10 mouse cellular contexts compared by ENCODE assay signal in the genomic region with DNA sequence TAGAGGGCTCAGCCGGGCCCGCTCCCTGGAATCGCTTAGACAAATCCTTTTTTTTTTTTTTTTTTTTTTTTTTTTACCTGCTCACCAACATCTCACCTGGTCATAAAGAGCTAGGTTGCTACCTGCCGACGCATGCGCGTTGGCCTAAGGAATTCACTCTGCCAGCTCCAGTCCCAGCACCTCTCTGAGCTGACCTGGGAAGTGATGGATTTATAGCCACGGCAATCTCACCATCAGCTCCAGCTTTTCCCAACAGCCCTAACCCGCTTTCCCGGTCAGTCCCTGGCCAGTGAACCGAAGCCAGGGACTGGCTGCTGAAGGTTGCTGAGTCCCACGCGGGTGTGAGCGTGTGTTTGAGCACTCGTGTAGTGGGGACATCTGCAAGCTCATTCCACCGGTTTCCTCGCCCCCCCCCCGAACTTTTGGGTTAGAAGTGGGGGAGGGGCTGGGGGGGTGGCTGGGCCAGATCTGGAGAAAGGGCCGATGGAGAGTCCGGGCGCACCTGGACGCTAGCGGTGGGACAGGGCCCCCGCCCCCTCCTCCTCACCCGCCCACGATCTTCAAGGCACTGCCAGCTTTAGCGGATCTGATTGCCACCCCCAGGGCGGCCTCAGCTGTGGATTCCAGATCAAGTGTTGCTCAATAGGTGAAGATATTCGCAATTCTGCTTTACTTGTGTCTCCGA. TPM values are rescaled to one million over a fixed set of nuclear protein-coding genes. Genes with fewer than 3 reads are reported as not detected.
DNase-seq lines count a peak whose midpoint lies in the region; ATAC-seq lines count a peak whose summit lies in the region.
"Had no signal": no experiment of that assay in that cellular context is flagged by ENCODE, and none has a peak within 500 bp of the region (broad histone marks: within the 10 kb centered on the region; RNA-seq: fewer than 3 reads in every experiment).

A gene (minus strand): TSS at position 181 of the 685 bp plus-strand sequence.

- H3K9ac ChIP-seq in neural tube, embryonic 13.5 days, result 0 out of 2 replicates have a peak within 1 kb of the TSS, but pooled peaks have one; percentile 12
- H3K9ac ChIP-seq: heart, embryonic 15.5 days had no signal

- H3K27me3 ChIP-seq in hindbrain, embryonic 10.5 days (ENCODE audit: insufficient read depth, poor library complexity, severe bottlenecking), result peaks cover 100% of the 10 kb centered on the region
- peaks cover 100% of the 10 kb centered on the region for H3K27me3 ChIP-seq in neural tube, embryonic 13.5 days

- ATAC-seq in neural tube, embryonic 13.5 days (ENCODE audit: low read depth), result 0 out of 2 replicates have a peak, but pooled peaks have one; percentile 4
- ATAC-seq in monocyte, adult 5-6 weeks (replicated peaks; ENCODE audit: insufficient number of reproducible peaks, low FRiP score, low TSS enrichment, poor library complexity, severe bottlenecking), result no peak

- H3K36me3 ChIP-seq in hindbrain, embryonic 10.5 days, result no peaks in the 10 kb centered on the region
- H3K36me3 ChIP-seq in neural tube, embryonic 13.5 days, result no peaks in the 10 kb centered on the region
- H3K36me3 ChIP-seq: heart, embryonic 15.5 days had no signal

- intact Hi-C loops in gastrocnemius, postnatal 14 days (cut with DNase I; ENCODE audit: low total_unique reads), result no loop called here

- no peaks in the 10 kb centered on the region for H3K9me3 ChIP-seq in hindbrain, embryonic 10.5 days
- no peaks in the 10 kb centered on the region for H3K9me3 ChIP-seq in neural tube, embryonic 13.5 days
- H3K9me3 ChIP-seq: heart, embryonic 15.5 days had no signal

- peak within 1 kb of the TSS; percentile 21; the same call in 1 of the 2 replicates for H3K4me3 ChIP-seq in hindbrain, embryonic 10.5 days
- H3K4me3 ChIP-seq in neural tube, embryonic 13.5 days, result peak within 1 kb of the TSS; percentile 13; the same call in 1 of the 2 replicates
- H3K4me3 ChIP-seq: heart, embryonic 15.5 days had no signal

- under 1% methylated on average over 30 of the region's 30 CpGs for WGBS in hindbrain, embryonic 10.5 days
- WGBS in neural tube, embryonic 13.5 days, result under 1% methylated on average over 29 of the region's 30 CpGs

- no peak within 1 kb of the TSS for H3K27ac ChIP-seq in hindbrain, embryonic 10.5 days
- no peak within 1 kb of the TSS for H3K27ac ChIP-seq in neural tube, embryonic 13.5 days (replicated peaks)
- H3K27ac ChIP-seq: heart, embryonic 15.5 days had no signal

- peak; percentile 59 for DNase-seq in embryo, embryonic 11 days
- peak; percentile 40 for DNase-seq in hindbrain, embryonic 10.5 days (ENCODE audit: low spot score)
- peak; percentile 58 for DNase-seq in kidney, postnatal 14 days
- DNase-seq in gastrocnemius, postnatal 14 days, result no peak
- no peak for DNase-seq in urinary bladder, postnatal 10 days (ENCODE audit: low spot score)
- DNase-seq: cerebellum, postnatal 36 days had no signal

- peaks cover 28% of the 10 kb centered on the region for H3K4me1 ChIP-seq in hindbrain, embryonic 10.5 days (replicated peaks)
- peaks cover 42% of the 10 kb centered on the region for H3K4me1 ChIP-seq in neural tube, embryonic 13.5 days (replicated peaks)

- H3K4me2 ChIP-seq in neural tube, embryonic 13.5 days, result peak within 1 kb of the TSS; percentile 38
- H3K4me2 ChIP-seq: heart, embryonic 15.5 days had no signal

RNA-seq across cellular contexts. Expression of the gene that starts here (rescaled TPM):
- polyA plus RNA-seq in hindbrain, embryonic 10.5 days (2016; fragmentation: Nextera tagmentation; extraction: Ambion mirVana), result 6.7 and 13.8 TPM in 2 replicates
- polyA plus RNA-seq in neural tube, embryonic 13.5 days (2015; fragmentation: Nextera tagmentation; extraction: Ambion mirVana), result 11.6 and 13.7 TPM in 2 replicates
- not detected for total RNA-seq in gastrocnemius, postnatal 14 days (2021)
- 0.10 to 0.57 TPM in 2 of 3 replicates, not detected in the other for total RNA-seq in monocyte, adult 5-6 weeks (2017)
- total RNA-seq: liver, adult 2 months had no signal

Comparison
In these comparisons a context has a peak if more than half of its experiments do, and no peak if none do; other contexts are left out.
1. DNase-seq: peak in embryo, embryonic 11 days (single experiment), hindbrain, embryonic 10.5 days (single experiment) and kidney, postnatal 14 days (single experiment); none in gastrocnemius, postnatal 14 days (single experiment) and urinary bladder, postnatal 10 days (single experiment).